Mouse (Mus musculus) C2C12 (cell line): ENCODE measurements around the gene Vmn2r88.

Experiments used
- CTCF ChIP-seq: IDR thresholded peaks from one replicate; pipeline ENCODE4 v1.5.1; 2011; ENCODE audit not compliant: control insufficient read depth, insufficient read depth, insufficient read length
- MAX ChIP-seq: IDR thresholded peaks from one replicate; pipeline ENCODE4 v1.6.1; 2011; ENCODE audit warnings: mild to moderate bottlenecking, control low read depth
- MYOD1 ChIP-seq: IDR thresholded peaks from one replicate; pipeline ENCODE4 v1.6.1; 2011; ENCODE audit warnings: low read depth; ENCODE audit not compliant: control insufficient read depth, insufficient read length
- MYOG ChIP-seq: IDR thresholded peaks from one replicate; pipeline ENCODE4 v1.6.1; 2011; ENCODE audit not compliant: control insufficient read depth, insufficient read length; ENCODE audit errors: extremely low read depth
- USF1 ChIP-seq: IDR thresholded peaks from one replicate; pipeline ENCODE4 v1.6.1; 2011; ENCODE audit warnings: low read depth, mild to moderate bottlenecking, control low read depth, moderate library complexity

DNA sequence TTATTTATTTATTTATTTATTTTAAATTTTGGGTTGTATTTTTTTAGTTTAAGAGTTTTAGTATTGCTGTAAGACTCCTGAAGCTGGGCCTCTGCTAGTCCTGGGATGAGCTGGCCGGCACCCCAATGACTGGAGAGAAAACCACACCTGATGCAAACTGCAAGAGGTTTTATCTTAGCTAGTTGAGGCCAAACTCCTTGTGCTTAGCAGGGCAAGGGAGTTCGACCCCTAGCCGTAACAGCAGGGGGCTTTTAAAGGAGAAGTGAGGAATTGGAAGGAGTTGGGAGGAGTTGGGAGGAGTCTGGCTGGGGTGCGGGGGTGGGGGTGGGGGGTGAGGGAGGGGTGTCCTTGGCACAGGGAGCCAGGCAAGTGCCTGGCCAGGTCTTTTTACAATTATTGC lies 28.3 kb downstream of the Vmn2r88 start:
- TF ChIP-seq CTCF (no peak), USF1 (no peak), MYOG (no peak), MAX (no peak), MYOD1 (no peak)
